Mouse (Mus musculus) cerebral cortex, adult 2 months (tissue): Measurements from ENCODE around the gene Sema6d.

Experiments used
- WGBS: fragments of 180-500 bp; shearing (Covaris S2); methylation state at CpG from one replicate; pipeline ENCODE4 v1.1.7; 2018; 5-methylcytosine and 5-hydroxymethylcytosine counted together

Sema6d gene

DNA sequence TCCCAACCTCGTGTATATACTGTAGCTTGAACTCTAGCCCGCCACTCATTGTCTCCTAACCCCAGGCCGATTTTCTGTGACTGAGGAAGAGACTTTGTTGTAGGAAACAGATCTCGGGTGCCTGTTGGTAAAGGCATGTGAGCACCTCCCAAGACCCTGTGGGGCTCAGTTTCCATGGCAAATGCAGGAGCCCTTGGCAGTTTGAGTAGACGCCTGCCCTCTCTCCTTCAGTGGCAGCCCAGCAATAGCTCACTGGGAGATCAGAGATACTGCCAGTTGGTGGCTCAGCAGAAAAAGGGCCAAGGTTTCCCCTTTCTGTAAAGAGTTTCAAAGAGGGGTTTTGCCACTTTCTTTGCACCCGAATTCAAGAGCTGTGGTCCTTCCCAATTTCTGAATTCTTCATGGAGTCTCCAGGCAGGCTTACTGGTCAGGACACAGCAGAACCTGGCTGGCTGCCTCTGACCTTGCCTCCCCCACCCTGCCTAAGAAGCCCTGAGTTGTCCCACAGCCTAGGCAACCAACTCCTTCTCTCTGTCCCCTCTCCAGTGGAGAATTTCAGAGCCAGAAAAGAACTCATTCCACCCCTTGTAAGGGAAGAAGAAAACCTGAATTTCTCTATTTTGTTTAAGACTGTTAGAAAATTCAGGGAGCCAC is 312.1 kb downstream of the Sema6d start:
- 72% methylated on average over 6 of the region's 6 CpGs for WGBS

DNA sequence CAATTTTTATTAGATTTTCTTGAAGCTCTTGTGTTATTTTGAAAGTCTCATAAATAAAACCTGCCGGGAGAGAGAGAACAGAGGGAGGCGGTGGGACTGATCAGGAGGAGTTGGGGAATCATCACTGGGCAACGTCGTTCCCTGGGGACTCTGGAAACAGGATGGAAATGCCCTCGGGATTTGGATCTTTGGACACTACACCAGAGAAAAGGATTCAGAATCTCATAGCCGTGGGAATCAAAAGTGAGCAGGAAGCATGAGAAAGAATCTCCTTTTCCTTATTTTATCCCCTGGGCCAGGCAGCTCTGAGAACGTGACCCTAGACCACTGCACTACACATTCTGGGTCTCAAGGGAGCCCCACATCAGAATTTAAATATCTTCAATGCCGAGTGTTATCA is 313.8 kb downstream of the Sema6d start:
- WGBS: 83% methylated on average over 8 of the region's 8 CpGs

DNA sequence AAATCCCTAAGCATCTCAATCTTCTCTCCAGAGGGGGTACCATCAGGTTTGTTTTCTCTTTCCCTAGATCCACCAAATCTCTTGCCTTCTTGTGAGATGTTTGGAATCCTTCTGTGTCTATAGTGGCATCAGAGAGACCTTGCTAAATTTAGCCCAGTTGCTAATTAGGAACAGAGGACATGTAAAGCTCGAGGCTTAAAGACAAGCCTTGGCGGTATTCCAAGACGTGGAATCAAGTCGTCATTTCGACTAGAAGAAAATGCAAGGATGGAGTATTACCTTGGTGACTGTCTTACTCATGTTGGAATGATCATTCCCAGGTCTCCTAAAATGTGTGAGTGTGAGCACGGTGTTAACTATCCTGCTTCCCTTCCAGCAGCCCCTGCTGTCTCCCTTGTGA is 314.2 kb downstream of the Sema6d start:
- 34% methylated on average over 6 of the region's 6 CpGs for WGBS

- 51% methylated on average over 6 of the region's 6 CpGs for WGBS
These were observed 315.1 kb downstream of the Sema6d start for GRCm38 (mm10) chr2:124404631-124405562.

- 95% methylated on average over 1 of the region's 1 CpGs for WGBS
These were observed 319.2 kb downstream of the Sema6d start for GRCm38 (mm10) chr2:124408956-124409355.

GRCm38 (mm10) chr2:124416730-124417129 is 327.0 kb downstream of the Sema6d start:
- WGBS: 91% methylated on average over 3 of the region's 3 CpGs

- WGBS: 100% methylated on average over 2 of the region's 2 CpGs
These were observed 328.6 kb downstream of the Sema6d start for GRCm38 (mm10) chr2:124418319-124418718.

GRCm38 (mm10) chr2:124420170-124420825 is 330.5 kb downstream of the Sema6d start:
- WGBS: 39% methylated on average over 1 of the region's 1 CpGs

DNA sequence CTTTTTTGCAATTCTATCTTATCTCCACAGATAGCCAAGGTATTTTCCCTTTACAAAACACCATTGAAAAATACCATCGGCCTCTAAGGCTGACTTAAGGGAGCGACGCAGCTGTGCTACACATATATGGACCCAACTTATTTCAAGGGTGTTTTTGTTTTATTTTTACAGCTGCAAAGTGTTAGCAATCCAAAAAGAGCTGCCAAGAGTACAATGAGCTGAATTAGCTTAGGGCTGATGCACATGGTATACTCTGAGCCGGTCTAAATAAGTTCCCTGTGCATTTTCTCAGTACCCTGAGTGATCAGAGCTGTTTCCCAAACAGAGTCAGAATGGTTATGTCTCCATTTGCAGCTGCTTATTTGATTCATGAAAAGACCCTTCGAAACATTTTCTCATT is 340.0 kb downstream of the Sema6d start:
- 60% methylated on average over 5 of the region's 5 CpGs for WGBS

DNA sequence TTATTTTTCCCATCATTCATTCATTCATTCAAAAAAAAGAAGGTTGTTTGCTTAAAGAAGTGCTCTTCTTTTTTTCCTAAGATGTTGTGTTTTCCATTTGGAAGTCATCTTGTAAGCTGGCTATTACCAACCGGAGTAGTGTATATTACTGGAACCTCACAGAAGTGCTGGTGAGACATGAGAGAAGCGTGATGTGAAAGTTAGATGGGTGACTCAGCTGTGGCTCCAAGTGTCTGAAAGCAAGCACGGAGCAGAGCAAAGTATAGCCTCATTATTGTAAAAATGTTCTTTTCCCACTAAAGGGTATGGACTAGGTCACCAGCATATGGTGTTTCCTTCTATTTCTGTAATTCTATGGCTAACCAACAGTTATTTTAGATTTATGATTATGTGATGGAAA is 340.9 kb downstream of the Sema6d start:
- WGBS: 63% methylated on average over 3 of the region's 3 CpGs

GRCm38 (mm10) chr2:124435382-124436002 is 345.7 kb downstream of the Sema6d start:
- WGBS: 70% methylated on average over 12 of the region's 12 CpGs

DNA sequence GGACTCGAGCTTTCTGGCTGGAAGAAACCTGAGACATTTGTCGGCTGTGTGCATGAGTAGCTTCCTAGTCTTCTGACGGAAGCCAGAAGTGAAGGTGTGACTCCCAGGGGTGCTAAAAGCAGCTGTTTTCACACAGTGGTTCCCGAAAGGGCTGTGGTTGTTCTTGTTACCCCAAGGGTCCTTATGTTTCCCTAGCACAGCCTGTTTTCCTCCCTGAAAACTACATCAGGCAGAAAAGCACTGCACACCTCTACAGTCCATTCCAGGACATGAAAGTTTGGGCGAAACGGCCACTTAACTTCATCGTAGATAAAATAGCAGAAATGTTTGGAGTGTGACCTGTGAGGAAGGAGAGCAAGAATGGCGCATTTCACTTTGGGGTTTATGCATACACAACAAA is 346.9 kb downstream of the Sema6d start:
- WGBS: 89% methylated on average over 8 of the region's 8 CpGs

GRCm38 (mm10) chr2:124444199-124444598 is 354.4 kb downstream of the Sema6d start:
- 87% methylated on average over 2 of the region's 2 CpGs for WGBS

- 78% methylated on average over 2 of the region's 2 CpGs for WGBS
These were observed 366.1 kb downstream of the Sema6d start for GRCm38 (mm10) chr2:124455881-124456280.

- WGBS: 98% methylated on average over 4 of the region's 4 CpGs
These were observed 367.2 kb downstream of the Sema6d start for GRCm38 (mm10) chr2:124456999-124457398.

DNA sequence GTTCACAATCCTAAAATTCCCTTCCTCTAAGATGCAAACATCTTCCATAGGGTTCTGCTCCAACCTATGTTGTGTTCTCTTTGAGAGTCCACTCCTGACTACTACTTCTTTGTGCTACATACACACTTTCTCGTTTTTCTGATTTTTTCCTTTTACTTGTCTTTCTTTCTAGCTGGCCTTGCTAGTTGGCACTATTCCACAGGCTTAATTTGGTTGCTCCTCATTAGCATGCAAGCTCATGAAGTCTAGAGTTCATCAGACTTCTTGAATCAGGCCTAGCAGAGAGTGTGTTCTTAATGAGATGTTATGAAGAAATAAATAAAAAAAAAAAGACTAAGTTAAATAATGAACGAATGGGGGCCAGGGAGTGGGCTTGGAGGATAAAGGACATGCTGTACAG is 368.3 kb downstream of the Sema6d start:
- WGBS: 43% methylated on average over 2 of the region's 2 CpGs

GRCm38 (mm10) chr2:124460956-124461355 is 371.2 kb downstream of the Sema6d start:
- 66% methylated on average over 2 of the region's 2 CpGs for WGBS

GRCm38 (mm10) chr2:124461378-124461851 is 371.6 kb downstream of the Sema6d start:
- WGBS: 48% methylated on average over 3 of the region's 3 CpGs

GRCm38 (mm10) chr2:124465004-124465946 is 375.5 kb downstream of the Sema6d start:
- 74% methylated on average over 8 of the region's 8 CpGs for WGBS

DNA sequence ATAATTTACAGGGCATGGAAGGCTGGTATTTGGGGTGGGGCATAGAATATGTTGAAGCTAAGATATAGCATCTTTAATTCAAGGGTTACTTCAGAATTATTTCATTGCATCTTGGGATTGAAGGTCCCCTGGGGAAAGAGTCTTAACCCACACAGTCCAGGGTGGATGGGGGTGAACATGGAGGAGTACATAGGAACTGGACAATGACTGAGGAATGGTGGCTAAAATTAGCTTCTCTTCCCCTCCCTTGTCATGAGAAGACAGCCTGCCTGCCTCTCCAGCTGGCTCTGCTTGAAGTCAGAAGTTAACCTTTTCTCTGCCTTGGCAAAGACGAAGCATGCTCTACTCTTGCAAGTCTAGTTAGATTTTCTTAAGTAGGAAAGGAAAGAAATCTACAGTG is 377.7 kb downstream of the Sema6d start:
- 74% methylated on average over 1 of the region's 1 CpGs for WGBS
